Mouse (Mus musculus): ENCODE results near the gene Lrrc29. TPM values are rescaled to one million over a fixed set of nuclear protein-coding genes. Genes with fewer than 3 reads are reported as not detected.

The Lrrc29 gene
- total RNA-seq, 4 experiments from 2014 or later, result 3.1 to 14.2 (median 8.5) TPM

- no peak for DNase-seq
These were observed 17.9 kb upstream of the Lrrc29 start for GRCm38 (mm10) chr8:105343791-105344574.

GRCm38 (mm10) chr8:105342768-105343167 lies 16.7 kb upstream of the Lrrc29 start:
- DNase-seq, result no peak

GRCm38 (mm10) chr8:105341399-105341798 lies 15.3 kb upstream of the Lrrc29 start:
- DNase-seq, result no peak

GRCm38 (mm10) chr8:105339886-105340635 lies 14.0 kb upstream of the Lrrc29 start:
- DNase-seq, result no peak

GRCm38 (mm10) chr8:105338992-105339391 lies 12.9 kb upstream of the Lrrc29 start:
- no peak for DNase-seq

GRCm38 (mm10) chr8:105336373-105337130 lies 10.5 kb upstream of the Lrrc29 start:
- DNase-seq, result no peak

- no peak for DNase-seq
These were observed 6.4 kb upstream of the Lrrc29 start for GRCm38 (mm10) chr8:105332523-105332922.

- no peak for DNase-seq
These were observed 5.9 kb upstream of the Lrrc29 start for GRCm38 (mm10) chr8:105331931-105332330.

GRCm38 (mm10) chr8:105331469-105331868 lies 5.4 kb upstream of the Lrrc29 start:
- no peak for DNase-seq

- no peak for DNase-seq
These were observed 4.2 kb upstream of the Lrrc29 start for GRCm38 (mm10) chr8:105330325-105330724.

- no peak for DNase-seq
These were observed 890 bp upstream of the Lrrc29 start for GRCm38 (mm10) chr8:105326968-105327367.

- DNase-seq, result no peak
These were observed 411 bp downstream of the Lrrc29 start for GRCm38 (mm10) chr8:105325641-105326093.

GRCm38 (mm10) chr8:105323183-105323582 lies 2.9 kb downstream of the Lrrc29 start:
- no peak for DNase-seq

GRCm38 (mm10) chr8:105318662-105319190 lies 7.4 kb downstream of the Lrrc29 start:
- DNase-seq, result no peak

- DNase-seq, result no peak
These were observed 8.1 kb downstream of the Lrrc29 start for GRCm38 (mm10) chr8:105317941-105318340.

- DNase-seq, result no peak
These were observed 10.9 kb downstream of the Lrrc29 start for GRCm38 (mm10) chr8:105315073-105315769.

- no peak for DNase-seq
These were observed 12.3 kb downstream of the Lrrc29 start for GRCm38 (mm10) chr8:105313622-105314402.

- no peak for DNase-seq
These were observed 13.1 kb downstream of the Lrrc29 start for GRCm38 (mm10) chr8:105312891-105313481.

GRCm38 (mm10) chr8:105311718-105312117 lies 14.4 kb downstream of the Lrrc29 start:
- no peak for DNase-seq

GRCm38 (mm10) chr8:105310118-105310517 lies 16.0 kb downstream of the Lrrc29 start:
- DNase-seq, result no peak
